Mouse (Mus musculus): ENCODE data around the gene Leap2. TPM values are rescaled to one million over a fixed set of nuclear protein-coding genes. Genes with fewer than 3 reads are reported as not detected.

Leap2 gene
- polyA plus RNA-seq (2017; shearing (Covaris generic)): not detected

GRCm38 (mm10) chr11:53423036-53423435 is at the start of gene Leap2:
Gene Leap2, minus strand, starts transcription at chr11:53423170.

GRCm38 (mm10) chr11:53469968-53470695 is 47.2 kb upstream of the Leap2 start, which contains the start of gene Gm9837:
Gene Gm9837, minus strand, starts transcription at chr11:53470479.

GRCm38 (mm10) chr11:53456474-53457371 is 33.8 kb upstream of the Leap2 start, which contains the start of the genes Gm10447 and Shroom1:
Gene Gm10447, minus strand, starts transcription at chr11:53457110.
Gene Shroom1, plus strand, starts transcription at chr11:53457205.

GRCm38 (mm10) chr11:53430670-53431346 is 7.8 kb upstream of the Leap2 start, which contains the start of the genes Uqcrq and Gdf9:
Gene Uqcrq, minus strand, starts transcription at chr11:53430831.
Gene Gdf9, plus strand, starts transcription at chr11:53431023.

Other genes with a start within 250 kb of the Leap2 start
- 21.3 TPM for gene Hspa4, start 122.7 kb downstream of the Leap2 start, polyA plus RNA-seq (2017; shearing (Covaris generic))
- 35.6 TPM for gene Zcchc10, start 98.5 kb downstream of the Leap2 start, polyA plus RNA-seq (2017; shearing (Covaris generic))
- gene Aff4, start 72.3 kb downstream of the Leap2 start, polyA plus RNA-seq (2017; shearing (Covaris generic)): 11.8 TPM
- gene Uqcrq, start 7.7 kb upstream of the Leap2 start, polyA plus RNA-seq (2017; shearing (Covaris generic)): 367 TPM
- 0.61 TPM for gene Gdf9, start 7.9 kb upstream of the Leap2 start, polyA plus RNA-seq (2017; shearing (Covaris generic))
- not detected for gene Gm10447, start 33.9 kb upstream of the Leap2 start, polyA plus RNA-seq (2017; shearing (Covaris generic))
- not detected for gene Shroom1, start 34.0 kb upstream of the Leap2 start, polyA plus RNA-seq (2017; shearing (Covaris generic))
- gene Gm9837, start 47.3 kb upstream of the Leap2 start, polyA plus RNA-seq (2017; shearing (Covaris generic)): not detected
- gene Gm9945, start 57.0 kb upstream of the Leap2 start, polyA plus RNA-seq (2017; shearing (Covaris generic)): not detected
- not detected for gene Sowaha, start 57.1 kb upstream of the Leap2 start, polyA plus RNA-seq (2017; shearing (Covaris generic))
- gene Sept8, start 96.1 kb upstream of the Leap2 start, polyA plus RNA-seq (2017; shearing (Covaris generic)): 0.62 TPM
- 10.8 TPM for gene Kif3a, start 144.2 kb upstream of the Leap2 start, polyA plus RNA-seq (2017; shearing (Covaris generic))
- 7.0 TPM for gene Il4, start 195.5 kb upstream of the Leap2 start, polyA plus RNA-seq (2017; shearing (Covaris generic))
- not detected for gene Il13, start 211.5 kb upstream of the Leap2 start, polyA plus RNA-seq (2017; shearing (Covaris generic))

Data from CD4-positive, CD25-positive, alpha-beta regulatory T cell, adult 9 weeks (primary cell).